Mouse (Mus musculus): ENCODE measurements around the gene Etfa.

The Etfa gene

GRCm38 (mm10) chr9:55512027-55512543 is at the start of gene Etfa:
Gene Etfa, minus strand, starts transcription at chr9:55512243.
- DNase-seq (ENCODE audit: low spot score): peak; percentile 73

GRCm38 (mm10) chr9:55560960-55561359 is 48.9 kb upstream of the Etfa start:
- DNase-seq (ENCODE audit: low spot score): no peak

GRCm38 (mm10) chr9:55554986-55555385 is 42.9 kb upstream of the Etfa start:
- DNase-seq (ENCODE audit: low spot score): no peak

- DNase-seq (ENCODE audit: low spot score): no peak
Measured at GRCm38 (mm10) chr9:55549302-55549890, 37.4 kb upstream of the Etfa start.

GRCm38 (mm10) chr9:55548871-55549270 is 36.8 kb upstream of the Etfa start:
- DNase-seq (ENCODE audit: low spot score): no peak

- DNase-seq (ENCODE audit: low spot score): no peak
Measured at GRCm38 (mm10) chr9:55546176-55547010, 34.4 kb upstream of the Etfa start.

- DNase-seq (ENCODE audit: low spot score): no peak
Measured at GRCm38 (mm10) chr9:55545556-55546175, 33.6 kb upstream of the Etfa start.

- no peak for DNase-seq (ENCODE audit: low spot score)
Measured at GRCm38 (mm10) chr9:55544861-55545555, 33.0 kb upstream of the Etfa start.

- no peak for DNase-seq (ENCODE audit: low spot score)
Measured at GRCm38 (mm10) chr9:55543703-55544401, 31.8 kb upstream of the Etfa start.

- DNase-seq (ENCODE audit: low spot score): no peak
Measured at GRCm38 (mm10) chr9:55543336-55543702, 31.3 kb upstream of the Etfa start.

- no peak for DNase-seq (ENCODE audit: low spot score)
Measured at GRCm38 (mm10) chr9:55542366-55543325, 30.6 kb upstream of the Etfa start.

- no peak for DNase-seq (ENCODE audit: low spot score)
Measured at GRCm38 (mm10) chr9:55541681-55542365, 29.8 kb upstream of the Etfa start.

GRCm38 (mm10) chr9:55540888-55541287 is 28.8 kb upstream of the Etfa start:
- no peak for DNase-seq (ENCODE audit: low spot score)

- DNase-seq (ENCODE audit: low spot score): no peak
Measured at GRCm38 (mm10) chr9:55540391-55540770, 28.3 kb upstream of the Etfa start.

- DNase-seq (ENCODE audit: low spot score): no peak
Measured at GRCm38 (mm10) chr9:55539661-55540390, 27.8 kb upstream of the Etfa start.

- DNase-seq (ENCODE audit: low spot score): no peak
Measured at GRCm38 (mm10) chr9:55539006-55539405, 27.0 kb upstream of the Etfa start.

- no peak for DNase-seq (ENCODE audit: low spot score)
Measured at GRCm38 (mm10) chr9:55538377-55538776, 26.3 kb upstream of the Etfa start, which contains the start of gene Isl2. Gene Isl2, plus strand, starts transcription at chr9:55538672.

GRCm38 (mm10) chr9:55535907-55536306 is 23.9 kb upstream of the Etfa start:
- no peak for DNase-seq (ENCODE audit: low spot score)

GRCm38 (mm10) chr9:55525716-55526115 is 13.7 kb upstream of the Etfa start:
- DNase-seq (ENCODE audit: low spot score): no peak

Measured in layer of hippocampus, adult 9-10 months (tissue).